Mouse (Mus musculus) megakaryocyte-erythroid progenitor cell, adult 5-6 weeks (primary cell): ENCODE measurements around the gene Hhatl. TPM values are rescaled to one million over a fixed set of nuclear protein-coding genes. Genes with fewer than 3 reads are reported as not detected.
A peak's percentile ranks its signal among the peaks of the same experiment; 100 is the strongest.

ENCODE experiments used
- ATAC-seq: replicated peaks from 2 replicates; pipeline ENCODE4 v1.8.0; 2016; ENCODE audit warnings: mild to moderate bottlenecking, inconsistent platforms; ENCODE audit not compliant: severe bottlenecking, poor library complexity, low FRiP score, low TSS enrichment
- total RNA-seq, 2 experiments: library from RNA; stranded (forward) in 1 of 2; stranded (reverse) in 1 of 2; fragments of 200-1000, 215-1000 nt in 1 of 2; fragments of >200 nt in 1 of 2; fragmentation: Nextera tagmentation in 1 of 2; gene quantifications; 2 replicates each; pipeline ENCODE4 v1.2.3; 2014 to 2017

Gene Hhatl
- total RNA-seq, 2 experiments from 2014 or later = not detected

DNA sequence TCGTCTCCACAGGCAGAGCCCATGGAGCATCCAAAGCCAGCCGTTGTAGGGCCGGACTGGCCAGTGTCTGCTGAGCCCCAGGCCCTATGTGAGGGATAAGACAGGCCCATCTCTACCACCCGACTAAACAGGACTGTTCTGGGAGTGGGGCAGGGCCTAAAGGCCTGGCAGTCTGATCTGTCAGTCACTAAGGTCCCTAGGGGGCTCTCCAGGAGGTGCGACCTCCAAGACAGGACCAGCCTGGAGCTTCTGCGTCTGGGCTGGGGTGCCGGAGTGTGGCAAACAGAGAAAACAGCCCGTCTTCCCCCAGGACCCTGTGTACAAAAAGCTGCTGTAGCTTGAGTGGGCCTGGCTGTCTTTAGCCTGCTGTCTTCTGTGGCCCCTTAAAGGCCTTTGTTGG is 30.5 kb downstream of the Hhatl start:
- ATAC-seq = no peak

DNA sequence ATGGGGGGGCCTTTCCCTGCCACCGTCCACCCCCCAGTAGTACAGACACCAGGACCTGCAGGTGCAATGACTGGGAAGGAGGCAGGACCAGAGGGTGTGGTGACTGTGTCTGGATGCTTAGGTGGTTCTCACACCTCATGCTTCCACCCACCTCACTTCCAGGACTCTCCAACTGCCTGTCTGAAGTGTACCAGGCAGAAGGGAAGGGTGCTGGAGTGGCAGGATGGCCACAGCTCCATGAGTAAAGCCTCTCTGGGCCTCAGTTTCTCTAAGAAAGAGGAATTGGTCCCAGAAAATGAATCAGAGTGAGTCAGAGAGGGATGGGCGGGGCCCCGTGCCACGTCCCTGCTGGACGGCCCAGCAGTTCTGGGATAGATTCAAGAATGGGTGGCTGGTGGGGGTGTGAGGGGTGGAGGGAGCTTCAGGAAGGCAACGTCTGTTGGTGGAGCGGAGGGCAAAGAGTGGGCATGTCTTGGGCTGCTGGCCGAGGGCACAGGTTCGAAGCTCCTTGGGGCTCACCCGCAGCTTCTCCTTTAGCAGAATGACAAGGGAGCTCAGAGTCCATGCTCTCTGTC is 31.1 kb downstream of the Hhatl start:
- ATAC-seq = no peak

DNA sequence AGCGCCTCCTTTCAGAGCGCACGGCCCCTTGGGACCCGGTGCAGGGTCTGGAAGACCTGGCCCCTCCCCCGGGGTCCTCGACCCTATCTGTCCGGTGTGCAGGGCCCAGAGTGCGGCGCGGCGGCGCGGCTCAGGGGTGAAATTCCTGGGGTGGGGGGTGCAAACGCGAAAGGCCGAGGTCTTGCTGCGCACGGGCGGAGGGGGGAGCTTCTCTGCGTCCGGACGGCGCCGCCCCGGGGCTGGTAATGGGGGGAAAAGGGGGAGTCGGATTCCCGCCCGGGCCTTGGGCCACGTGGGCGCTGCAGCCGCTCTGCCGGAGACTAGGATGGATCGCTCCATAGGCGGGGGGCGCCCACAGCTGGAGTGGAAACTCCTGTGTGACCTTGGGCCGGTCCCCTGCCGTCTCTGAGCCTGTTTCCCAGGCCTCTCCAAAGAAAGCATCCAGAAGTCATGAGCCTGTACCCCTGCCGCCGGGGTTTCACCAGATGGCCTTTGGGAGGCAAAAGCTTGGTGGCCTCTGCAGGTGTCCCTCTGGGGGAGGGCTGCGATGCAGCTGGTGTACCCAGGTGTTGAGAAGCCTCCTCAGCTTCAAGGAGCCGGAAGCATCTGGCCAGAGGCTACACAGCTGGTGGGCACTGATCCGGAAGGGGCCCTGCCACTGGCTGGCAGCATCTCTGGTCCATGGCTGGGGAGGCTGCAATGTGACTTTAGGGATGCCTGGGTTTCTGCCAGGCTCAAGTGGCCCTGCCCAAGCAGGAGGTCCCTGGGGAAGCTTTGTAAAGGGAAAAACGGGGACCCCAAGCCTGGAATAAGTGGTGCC is 31.8 kb downstream of the Hhatl start:
- ATAC-seq = no peak

GRCm38 (mm10) chr9:121759091-121760081 is 32.9 kb downstream of the Hhatl start, which contains the start of gene Zfp651:
Gene Zfp651 (plus strand): TSS chr9:121759330.
- ATAC-seq = peak; percentile 23; the same call in 1 of the 2 replicates

DNA sequence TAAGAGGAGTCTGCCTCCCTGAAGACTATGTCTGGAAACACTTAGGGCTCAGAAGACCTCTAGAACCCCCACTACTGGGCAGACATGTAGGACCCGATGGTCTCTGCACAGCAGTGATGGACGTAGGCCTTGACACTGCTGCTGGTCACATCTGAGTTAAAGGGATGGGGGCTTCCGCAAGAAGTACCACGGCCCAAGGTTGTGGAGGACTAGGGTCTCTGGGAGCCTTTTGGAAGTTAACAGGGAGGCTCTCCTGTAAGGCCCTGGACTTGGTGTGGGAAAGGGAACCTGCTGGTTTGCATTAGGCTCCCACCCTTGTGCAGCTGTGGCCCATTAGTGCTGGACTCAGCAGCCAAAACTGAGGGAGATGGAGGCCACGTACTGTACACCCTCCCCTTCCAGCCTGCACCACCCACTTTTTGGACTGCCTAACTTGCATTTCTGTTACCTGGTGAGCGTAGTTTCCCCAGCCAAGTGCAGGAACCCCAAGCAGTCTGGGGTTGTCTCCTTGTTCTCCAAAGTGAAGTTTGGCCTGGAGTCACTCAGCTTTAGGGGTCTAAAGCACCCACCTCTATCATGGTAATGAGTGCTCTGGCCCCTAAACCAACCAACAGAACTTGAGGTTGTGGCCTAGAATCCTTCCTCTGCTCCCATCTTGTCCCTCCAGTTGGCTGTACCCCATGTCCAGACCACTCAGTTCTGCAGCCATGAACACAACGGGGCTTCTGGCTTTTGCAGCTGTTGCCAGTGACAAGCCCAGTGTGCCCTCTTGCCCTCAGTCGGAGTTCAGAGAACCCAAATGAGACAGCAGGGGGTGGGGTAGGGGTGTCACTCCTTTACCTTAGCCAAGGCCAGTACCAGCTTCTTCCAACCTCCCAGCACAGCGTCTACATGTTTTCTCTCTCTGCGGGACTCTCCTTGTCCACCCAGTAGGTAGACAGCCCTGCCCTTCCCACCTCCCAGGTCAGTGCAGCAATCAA is 34.2 kb downstream of the Hhatl start:
- no peak for ATAC-seq

- ATAC-seq = peak; percentile 43
Observed at GRCm38 (mm10) chr9:121757432-121757831, 34.9 kb downstream of the Hhatl start.

- ATAC-seq = no peak
Observed at GRCm38 (mm10) chr9:121756785-121757184, 35.5 kb downstream of the Hhatl start.

- no peak for ATAC-seq
Observed at GRCm38 (mm10) chr9:121754624-121755023, 37.7 kb downstream of the Hhatl start.

GRCm38 (mm10) chr9:121752774-121753173 is 39.5 kb downstream of the Hhatl start:
- no peak for ATAC-seq

GRCm38 (mm10) chr9:121744051-121744450 is 48.3 kb downstream of the Hhatl start:
- no peak for ATAC-seq

- ATAC-seq = no peak
Observed at GRCm38 (mm10) chr9:121741168-121741567, 51.1 kb downstream of the Hhatl start.

DNA sequence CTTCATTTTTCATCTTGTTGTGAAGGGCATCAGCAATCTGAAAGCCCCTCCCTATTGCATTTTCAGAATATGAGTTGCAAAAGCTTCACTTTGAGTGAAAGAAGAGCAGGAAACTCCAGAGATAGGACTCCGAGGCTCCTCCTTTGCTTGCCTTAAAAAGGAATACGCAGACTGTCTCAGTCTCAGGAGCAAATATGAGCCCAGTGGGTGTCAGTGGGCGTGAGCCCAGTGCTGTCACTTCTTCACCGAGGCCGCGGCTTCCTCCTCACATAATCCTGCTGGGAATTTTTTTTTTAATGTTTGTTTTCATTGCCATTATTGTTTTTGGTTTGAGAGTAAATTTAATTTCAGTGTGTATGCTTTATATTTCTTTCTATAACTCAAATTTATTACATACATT is 51.8 kb downstream of the Hhatl start:
- ATAC-seq = no peak

Other genes starting within 250 kb of the Hhatl start
- gene Lyzl4, start 150.4 kb downstream of the Hhatl start, total RNA-seq (2014; fragmentation: Nextera tagmentation) = not detected in 2 replicates
- gene Lyzl4, start 150.4 kb downstream of the Hhatl start, total RNA-seq (2017) = not detected in 2 replicates
- gene Vipr1, start 149.8 kb downstream of the Hhatl start, total RNA-seq (2014; fragmentation: Nextera tagmentation) = not detected in 2 replicates
- not detected in 2 replicates for gene Vipr1, start 149.8 kb downstream of the Hhatl start, total RNA-seq (2017)
- gene Sec22c, start 87.0 kb downstream of the Hhatl start, total RNA-seq (2014; fragmentation: Nextera tagmentation) = 9.4 and 10.9 TPM in 2 replicates
- 1.9 and 3.1 TPM in 2 replicates for gene Sec22c, start 87.0 kb downstream of the Hhatl start, total RNA-seq (2017)
- 57.8 and 77.0 TPM in 2 replicates for gene Ss18l2, start 82.2 kb downstream of the Hhatl start, total RNA-seq (2014; fragmentation: Nextera tagmentation)
- 47.8 and 54.4 TPM in 2 replicates for gene Ss18l2, start 82.2 kb downstream of the Hhatl start, total RNA-seq (2017)
- gene Nktr, start 73.3 kb downstream of the Hhatl start, total RNA-seq (2014; fragmentation: Nextera tagmentation) = 161 and 173 TPM in 2 replicates
- gene Nktr, start 73.3 kb downstream of the Hhatl start, total RNA-seq (2017) = 132 and 146 TPM in 2 replicates
- not detected in 2 replicates for gene Zfp651, start 33.2 kb downstream of the Hhatl start, total RNA-seq (2014; fragmentation: Nextera tagmentation)
- gene Zfp651, start 33.2 kb downstream of the Hhatl start, total RNA-seq (2017) = not detected in 2 replicates
- gene Klhl40, start 14.9 kb downstream of the Hhatl start, total RNA-seq (2014; fragmentation: Nextera tagmentation) = not detected in 2 replicates
- not detected in 2 replicates for gene Klhl40, start 14.9 kb downstream of the Hhatl start, total RNA-seq (2017)
- gene Ccdc13, start 47.0 kb upstream of the Hhatl start, total RNA-seq (2014; fragmentation: Nextera tagmentation) = not detected in 2 replicates
- not detected in 2 replicates for gene Ccdc13, start 47.0 kb upstream of the Hhatl start, total RNA-seq (2017)
- 119 and 156 TPM in 2 replicates for gene Higd1a, start 65.9 kb upstream of the Hhatl start, total RNA-seq (2014; fragmentation: Nextera tagmentation)
- gene Higd1a, start 65.9 kb upstream of the Hhatl start, total RNA-seq (2017) = 28.6 and 33.5 TPM in 2 replicates
- gene Ackr2, start 105.8 kb upstream of the Hhatl start, total RNA-seq (2014; fragmentation: Nextera tagmentation) = not detected in 2 replicates
- not detected in 2 replicates for gene Ackr2, start 105.8 kb upstream of the Hhatl start, total RNA-seq (2017)
- gene Cyp8b1, start 123.8 kb upstream of the Hhatl start, total RNA-seq (2014; fragmentation: Nextera tagmentation) = not detected in 2 replicates
- not detected in 2 replicates for gene Cyp8b1, start 123.8 kb upstream of the Hhatl start, total RNA-seq (2017)
- gene Fam198a, start 158.5 kb upstream of the Hhatl start, total RNA-seq (2014; fragmentation: Nextera tagmentation) = not detected in 2 replicates
- gene Fam198a, start 158.5 kb upstream of the Hhatl start, total RNA-seq (2017) = 1.3 TPM in 1 of 2 replicates, not detected in the other
- gene Pomgnt2, start 204.6 kb upstream of the Hhatl start, total RNA-seq (2014; fragmentation: Nextera tagmentation) = 2.2 and 2.6 TPM in 2 replicates
- gene Pomgnt2, start 204.6 kb upstream of the Hhatl start, total RNA-seq (2017) = 3.8 and 4.3 TPM in 2 replicates